Mouse (Mus musculus): ENCODE results near the gene Gm28305.

GRCm38 (mm10) chr9:104079379-104079778 is 38.9 kb downstream of the Gm28305 start:
- TF ChIP-seq CTCF (IDR thresholded peaks at IDR 0.05; ENCODE audit: low read depth) (peak; percentile 75), EP300 (IDR thresholded peaks at IDR 0.05; ENCODE audit: low read depth) (no peak)
